Mouse (Mus musculus): ENCODE data around the gene Cox5b.
"Not testable (repeated sequence)": the region's sequence is repeated elsewhere in the genome, so short reads cannot be mapped to it uniquely, and the experiment has no call there.

Gene Cox5b

DNA sequence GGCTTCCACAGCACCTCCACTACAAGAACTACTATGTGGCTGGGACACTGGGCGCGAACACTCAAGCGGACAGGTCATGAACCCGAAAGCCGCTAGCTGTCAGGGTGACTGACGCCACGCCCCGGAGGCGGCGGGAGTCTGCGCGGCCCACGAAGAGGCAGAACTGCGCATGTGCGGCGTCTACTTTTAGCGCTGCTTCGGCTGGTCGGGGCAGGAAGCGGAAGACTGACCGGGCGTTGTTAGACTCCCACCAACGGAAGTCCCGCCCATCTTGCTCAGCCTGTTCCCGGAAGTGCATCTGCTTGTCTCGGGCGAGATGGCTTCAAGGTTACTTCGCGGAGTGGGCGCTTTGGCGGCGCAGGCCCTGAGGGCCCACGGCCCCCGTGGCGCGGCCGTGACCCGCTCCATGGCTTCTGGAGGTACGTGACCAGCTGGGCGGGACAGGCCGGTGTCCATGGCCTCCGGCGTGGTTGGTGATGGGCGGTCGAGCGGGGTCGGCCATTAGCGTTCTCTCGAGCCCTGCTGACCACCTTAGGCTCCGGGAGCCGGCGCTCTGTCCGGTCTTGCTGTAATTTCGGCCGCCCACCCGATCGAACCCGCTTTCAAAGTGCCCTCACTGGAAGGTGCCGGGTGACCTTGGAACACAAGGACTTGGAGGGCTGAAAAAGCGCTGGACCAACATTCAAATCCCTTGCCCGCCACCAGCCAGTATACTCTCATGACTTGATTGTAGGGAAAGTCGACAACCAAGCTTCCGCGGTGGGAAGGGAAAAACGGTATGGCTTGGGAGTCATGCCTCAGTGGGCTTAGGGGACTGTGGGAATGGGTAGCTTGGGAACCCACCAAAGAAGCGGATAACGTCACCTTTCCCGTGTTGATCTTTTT lies at the start of gene Cox5b:
Gene Cox5b (plus strand): TSS at position 179 of the 885 bp plus-strand sequence.
- peak; percentile 100 for DNase-seq (ENCODE audit: low spot score)

GRCm38 (mm10) chr1:36643957-36644614 lies 47.2 kb upstream of the Cox5b start:
- DNase-seq (ENCODE audit: low spot score): no peak

DNA sequence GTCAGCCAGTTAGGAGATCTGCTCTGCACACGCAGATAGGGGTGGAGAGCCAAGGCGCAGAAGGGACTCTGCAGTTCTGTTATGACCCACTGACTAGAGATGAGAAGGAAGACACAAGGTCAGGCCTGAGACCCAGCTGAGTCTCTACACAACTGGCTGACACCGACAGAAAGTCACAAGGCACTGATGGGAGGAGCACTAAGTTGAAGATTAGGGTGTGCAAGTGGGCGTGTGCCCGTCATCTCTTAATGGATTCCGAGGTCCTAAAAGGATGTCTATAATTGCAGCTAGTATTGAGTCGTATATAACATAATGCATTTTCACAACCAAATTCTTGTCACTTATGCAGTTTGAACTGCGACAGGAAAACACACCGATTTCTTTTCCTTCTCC lies 46.6 kb upstream of the Cox5b start:
- no peak for DNase-seq (ENCODE audit: low spot score)

DNA sequence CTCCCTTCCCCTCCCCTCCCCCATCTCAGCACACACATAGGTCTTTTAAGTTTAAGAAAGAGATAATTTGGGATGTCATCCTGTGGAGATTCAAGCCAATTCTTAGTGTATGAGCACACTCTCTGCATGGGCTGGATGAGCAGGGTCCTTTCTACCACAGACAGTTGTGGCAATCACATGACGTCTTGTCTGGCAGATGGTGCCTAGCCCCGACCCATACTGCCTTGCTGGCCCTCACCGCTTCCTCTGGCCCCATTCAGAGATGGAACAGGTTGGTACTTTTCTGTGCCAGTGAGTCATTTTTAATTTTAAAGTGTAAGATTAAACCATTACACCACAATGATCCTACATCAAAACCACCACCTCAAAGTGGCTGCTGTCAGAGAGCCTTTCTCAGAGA lies 45.0 kb upstream of the Cox5b start:
- DNase-seq (ENCODE audit: low spot score): no peak

DNA sequence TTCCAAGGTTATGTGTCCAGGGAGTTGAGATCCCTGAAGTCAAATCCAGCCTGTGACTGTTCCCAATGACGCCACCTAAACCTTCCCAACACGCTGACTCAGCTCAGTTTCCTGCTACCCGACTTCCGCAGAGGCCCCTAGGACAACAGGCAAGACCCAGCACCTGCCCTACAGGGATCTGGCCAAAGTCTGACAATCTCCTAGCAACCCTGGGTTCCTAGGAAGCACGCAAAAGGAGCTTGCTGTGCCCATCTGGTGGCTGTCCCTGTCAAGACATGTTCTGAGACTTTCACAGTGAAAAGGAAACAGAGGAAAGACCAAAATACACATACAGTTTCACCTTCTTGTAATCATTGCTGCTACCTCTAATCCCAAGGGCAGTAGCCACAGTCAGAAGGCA lies 43.6 kb upstream of the Cox5b start:
- no peak for DNase-seq (ENCODE audit: low spot score)

- DNase-seq (ENCODE audit: low spot score): no peak
These were observed 36.2 kb upstream of the Cox5b start for GRCm38 (mm10) chr1:36655039-36655438.

GRCm38 (mm10) chr1:36656233-36656632 lies 35.0 kb upstream of the Cox5b start:
- no peak for DNase-seq (ENCODE audit: low spot score)

GRCm38 (mm10) chr1:36657658-36658415 lies 33.4 kb upstream of the Cox5b start:
- no peak for DNase-seq (ENCODE audit: low spot score)

DNA sequence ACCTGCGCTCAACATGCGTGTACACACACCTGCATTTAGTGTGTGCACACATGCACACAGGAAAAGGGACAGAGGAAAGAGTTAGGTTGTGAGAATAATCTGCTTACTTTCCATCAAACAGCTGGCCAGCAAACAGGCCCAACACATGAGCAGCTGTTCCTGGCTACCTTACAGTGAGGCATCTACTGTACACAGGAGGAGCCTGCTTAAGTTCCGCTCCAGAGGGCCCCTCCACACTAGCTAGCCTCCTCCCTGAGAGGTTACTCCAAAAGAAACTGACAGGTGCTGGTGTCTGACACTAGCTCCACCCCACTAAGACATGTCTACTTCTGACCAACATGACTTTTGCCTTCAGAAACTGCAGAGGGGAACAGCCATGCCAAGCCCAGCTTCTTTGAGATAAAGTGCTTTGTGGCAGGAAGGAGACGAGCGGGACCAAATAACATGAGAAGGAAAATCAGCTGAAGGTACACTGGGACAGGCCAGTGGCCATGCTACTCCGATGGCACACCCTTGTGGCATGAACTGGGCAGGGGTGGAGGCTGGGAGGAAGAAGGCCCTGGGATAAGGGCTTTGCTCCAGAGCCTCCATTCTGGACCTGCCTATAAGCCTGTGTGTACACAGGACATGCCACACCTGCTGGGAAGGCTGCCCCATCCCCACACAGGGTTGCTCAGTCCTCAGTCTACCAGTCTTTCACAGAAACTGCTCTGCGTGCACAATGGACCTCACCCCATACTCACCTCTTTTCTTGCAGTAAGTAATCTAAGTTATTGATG lies 32.4 kb upstream of the Cox5b start:
- DNase-seq (ENCODE audit: low spot score): no peak

- no peak for DNase-seq (ENCODE audit: low spot score)
These were observed 26.8 kb upstream of the Cox5b start for GRCm38 (mm10) chr1:36664457-36664856.

GRCm38 (mm10) chr1:36665165-36665723 lies 26.0 kb upstream of the Cox5b start:
- DNase-seq (ENCODE audit: low spot score): peak; percentile 50

DNA sequence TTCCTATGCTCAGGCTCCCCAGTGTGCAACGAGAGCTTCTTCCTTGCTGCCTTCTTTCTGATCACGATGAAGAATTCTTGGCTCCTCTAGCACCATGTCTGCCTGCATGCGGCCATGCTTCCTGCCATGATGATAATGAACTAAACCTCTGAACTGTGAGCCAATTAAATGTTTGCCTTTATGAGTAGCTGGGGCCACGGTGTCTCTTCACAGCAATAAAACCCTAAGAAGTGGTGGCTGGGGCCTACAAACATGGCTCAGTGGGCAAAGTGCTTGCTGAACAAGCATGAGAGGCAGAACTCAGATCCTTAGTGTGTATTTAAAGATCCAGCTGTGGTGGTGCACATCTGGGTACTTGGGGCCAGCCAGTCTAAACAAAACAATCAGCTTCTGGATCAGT lies 25.3 kb upstream of the Cox5b start:
- no peak for DNase-seq (ENCODE audit: low spot score)

DNA sequence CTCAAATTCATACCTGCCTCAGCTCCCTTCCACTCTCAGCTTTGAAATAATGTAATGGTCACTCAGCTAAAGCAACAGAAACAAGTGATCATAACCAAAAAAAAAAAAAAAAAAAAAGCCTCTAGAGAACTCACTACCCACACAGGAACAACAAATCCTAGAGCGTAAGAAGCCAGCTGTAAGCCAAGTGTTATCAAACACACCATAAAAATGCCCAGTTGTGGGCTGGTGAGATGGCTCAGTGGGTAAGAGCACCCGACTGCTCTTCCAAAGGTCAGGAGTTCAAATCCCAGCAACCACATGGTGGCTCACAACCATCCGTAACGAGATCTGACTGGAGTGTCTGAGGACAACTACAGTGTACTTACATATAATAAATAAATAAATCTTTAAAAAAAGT lies 23.2 kb upstream of the Cox5b start:
- DNase-seq (ENCODE audit: low spot score): not testable (repeated sequence)

GRCm38 (mm10) chr1:36670256-36670655 lies 21.0 kb upstream of the Cox5b start:
- DNase-seq (ENCODE audit: low spot score): no peak

DNA sequence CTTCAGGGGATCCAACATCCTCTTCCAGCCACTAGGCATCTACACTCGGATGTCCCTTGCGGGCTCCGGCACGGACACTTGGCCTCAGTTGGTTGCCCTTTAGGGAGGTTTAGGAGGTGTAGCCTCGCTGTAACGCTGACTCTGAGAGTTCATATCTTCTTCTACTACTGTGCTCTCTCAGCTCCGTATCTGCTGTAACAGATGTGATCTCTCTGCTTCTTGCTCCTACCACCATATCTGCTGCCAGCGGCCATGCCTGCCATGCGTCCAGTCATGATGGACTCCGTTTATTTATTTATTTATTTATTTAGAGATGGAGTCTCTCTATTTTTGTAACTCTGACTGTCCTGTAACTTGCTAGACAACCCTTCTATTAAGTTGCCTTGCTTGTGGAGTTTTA lies 20.0 kb upstream of the Cox5b start:
- no peak for DNase-seq (ENCODE audit: low spot score)

GRCm38 (mm10) chr1:36672648-36673350 lies 18.4 kb upstream of the Cox5b start:
- peak; percentile 24 for DNase-seq (ENCODE audit: low spot score)

- no peak for DNase-seq (ENCODE audit: low spot score)
These were observed 16.3 kb upstream of the Cox5b start for GRCm38 (mm10) chr1:36674936-36675335.

GRCm38 (mm10) chr1:36680893-36681292 lies 10.4 kb upstream of the Cox5b start:
- DNase-seq (ENCODE audit: low spot score): peak; percentile 26

DNA sequence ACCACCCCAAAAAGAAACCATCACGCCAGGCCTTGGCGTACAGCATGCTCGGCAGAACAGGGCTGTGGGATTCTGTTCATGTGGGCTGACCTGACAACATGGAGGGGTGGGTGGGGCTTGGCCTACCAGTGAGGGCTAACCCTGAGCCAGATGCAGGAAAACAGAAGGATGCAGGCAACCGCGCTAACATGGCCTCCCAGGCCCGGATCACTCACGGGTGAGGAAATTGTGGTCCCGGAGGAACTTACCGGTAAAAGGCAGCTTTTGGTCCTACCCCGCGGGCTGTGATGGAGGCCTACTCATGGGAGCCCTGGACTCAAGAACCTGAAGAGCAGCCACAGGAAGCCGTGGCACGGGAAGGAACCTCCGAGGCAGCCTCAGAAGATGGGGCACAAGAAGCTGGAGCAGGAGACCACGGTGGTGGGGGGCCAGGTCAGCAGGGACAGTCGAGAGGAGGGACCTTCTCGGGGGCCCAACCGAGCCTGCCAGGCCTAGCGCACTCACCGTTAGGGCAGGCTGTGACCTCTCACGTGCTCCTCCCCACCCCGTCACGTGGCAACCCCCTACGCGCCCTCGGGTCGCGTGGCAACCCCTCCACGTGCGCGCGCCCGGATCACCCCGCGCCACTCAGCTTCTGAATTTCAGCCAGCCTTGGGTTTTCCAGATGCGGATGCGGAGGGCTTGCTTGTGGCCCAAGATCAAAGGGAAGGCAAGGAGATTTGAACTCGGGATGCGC lies 8.5 kb upstream of the Cox5b start, which contains the start of gene Fam178b:
Gene Fam178b (minus strand): TSS at position 564 of the 736 bp plus-strand sequence.
- no peak for DNase-seq (ENCODE audit: low spot score)
